Mouse (Mus musculus): ENCODE results near the gene Mad2l2. TPM values are rescaled to one million over a fixed set of nuclear protein-coding genes. Genes with fewer than 3 reads are reported as not detected.
"Not testable (repeated sequence)": the region's sequence is repeated elsewhere in the genome, so short reads cannot be mapped to it uniquely, and the experiment has no call there.

The Mad2l2 gene
- polyA plus RNA-seq, 1 experiment = 28.7 TPM

- DNase-seq (ENCODE audit: low spot score) = no peak
Measured at GRCm38 (mm10) chr4:148107621-148108291, 22.4 kb upstream of the Mad2l2 start.

GRCm38 (mm10) chr4:148108565-148109100 is 21.6 kb upstream of the Mad2l2 start:
- DNase-seq (ENCODE audit: low spot score) = no peak

DNA sequence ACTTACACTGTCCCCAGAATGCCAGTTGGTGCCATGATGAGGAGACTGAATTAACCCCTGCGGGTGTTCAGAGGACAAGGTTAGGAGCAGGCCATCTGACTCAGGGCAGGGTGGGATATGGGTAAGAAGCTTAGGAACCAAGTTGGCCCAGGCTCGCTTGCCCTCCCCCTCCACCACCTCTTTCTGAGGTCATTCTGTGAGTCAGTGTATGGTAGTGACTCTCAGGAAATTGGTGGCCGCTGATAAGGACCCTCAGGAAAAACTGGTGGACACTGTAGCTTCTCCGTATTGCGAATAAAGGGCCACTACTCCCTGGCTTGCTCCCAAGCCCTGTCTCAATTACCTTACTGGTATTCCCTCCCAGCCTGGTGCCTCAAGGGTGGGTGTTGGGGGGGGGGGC is 21.0 kb upstream of the Mad2l2 start:
- DNase-seq (ENCODE audit: low spot score) = no peak

- DNase-seq (ENCODE audit: low spot score) = no peak
Measured at GRCm38 (mm10) chr4:148112519-148112918, 17.7 kb upstream of the Mad2l2 start.

GRCm38 (mm10) chr4:148114758-148115391 is 15.3 kb upstream of the Mad2l2 start:
- DNase-seq (ENCODE audit: low spot score) = peak; percentile 71

- peak; percentile 33 for DNase-seq (ENCODE audit: low spot score)
Measured at GRCm38 (mm10) chr4:148115467-148115866, 14.7 kb upstream of the Mad2l2 start.

DNA sequence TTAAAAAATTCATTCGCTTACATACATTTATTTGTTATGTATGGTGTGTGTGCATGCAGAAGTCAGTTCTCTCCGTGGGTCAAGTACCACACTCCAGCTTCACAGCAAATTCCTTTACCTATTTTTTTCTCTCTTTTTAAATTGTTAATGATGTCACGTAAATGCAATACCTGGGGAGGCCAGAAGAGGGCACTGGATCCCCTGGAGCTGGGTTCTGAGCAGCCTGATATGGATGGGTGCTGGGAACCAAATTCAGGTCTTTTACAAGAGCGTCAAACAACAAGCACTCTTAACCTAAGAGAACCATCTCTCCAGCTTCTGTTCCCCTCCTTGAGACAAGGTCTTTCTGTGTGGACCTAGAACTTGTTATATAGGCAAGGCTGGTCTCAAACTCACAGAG is 13.5 kb upstream of the Mad2l2 start:
- DNase-seq (ENCODE audit: low spot score) = no peak

DNA sequence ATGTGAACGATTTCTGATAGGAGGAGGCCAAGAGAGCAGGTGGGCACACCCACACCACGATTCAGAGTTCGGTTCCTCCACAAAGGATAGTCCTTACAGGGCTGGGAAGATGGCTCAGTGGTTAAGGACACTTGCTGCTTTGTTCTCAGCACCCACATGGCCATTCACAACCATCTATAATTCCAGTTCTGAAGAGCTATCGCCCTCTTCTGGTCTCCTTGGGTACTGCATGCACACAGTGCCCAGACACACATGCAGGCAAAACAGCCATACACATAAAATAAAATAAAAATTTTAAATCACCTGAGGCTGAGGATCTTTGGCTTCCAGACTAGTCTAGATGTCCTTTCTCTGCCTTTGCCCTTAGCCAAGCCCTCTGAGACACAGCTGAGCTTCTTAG is 12.8 kb upstream of the Mad2l2 start:
- DNase-seq (ENCODE audit: low spot score) = no peak

DNA sequence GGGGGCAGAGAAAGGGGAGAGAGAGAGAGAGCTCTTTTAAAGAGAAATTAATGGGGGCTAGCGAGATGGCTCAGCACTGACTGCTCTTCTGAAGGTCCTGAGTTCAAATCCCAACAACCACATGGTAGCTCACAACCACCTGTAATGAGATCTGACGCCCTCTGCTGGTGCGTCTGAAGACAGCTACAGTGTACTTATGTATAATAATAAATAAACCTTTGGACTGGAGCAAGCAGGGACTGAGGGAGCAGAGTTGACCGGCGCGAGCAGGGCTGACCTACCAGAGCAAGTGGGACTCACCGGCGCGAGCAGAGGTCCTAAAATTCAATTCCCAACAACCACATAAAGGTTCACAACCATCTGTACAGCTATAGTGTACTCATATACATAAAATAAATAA is 10.6 kb upstream of the Mad2l2 start:
- DNase-seq (ENCODE audit: low spot score) = not testable (repeated sequence)

DNA sequence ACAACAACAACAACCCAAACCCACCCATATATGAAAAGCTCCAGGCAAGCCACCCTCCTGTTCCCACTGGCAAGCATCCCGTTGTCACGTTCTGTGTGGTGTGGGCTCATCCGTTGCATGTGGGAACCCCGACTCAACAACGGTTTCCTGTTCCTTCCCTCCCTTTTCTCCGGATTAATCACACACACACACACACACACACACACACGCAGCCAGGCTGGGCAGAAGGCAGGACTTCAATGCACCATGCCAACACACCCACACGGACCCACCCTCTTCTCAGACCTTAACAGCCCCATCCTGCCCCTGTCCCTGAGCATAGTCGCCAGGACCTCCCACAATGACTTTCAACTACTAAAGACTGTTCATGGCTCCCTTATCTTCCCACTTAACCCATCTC is 9.6 kb upstream of the Mad2l2 start:
- DNase-seq (ENCODE audit: low spot score) = no peak

DNA sequence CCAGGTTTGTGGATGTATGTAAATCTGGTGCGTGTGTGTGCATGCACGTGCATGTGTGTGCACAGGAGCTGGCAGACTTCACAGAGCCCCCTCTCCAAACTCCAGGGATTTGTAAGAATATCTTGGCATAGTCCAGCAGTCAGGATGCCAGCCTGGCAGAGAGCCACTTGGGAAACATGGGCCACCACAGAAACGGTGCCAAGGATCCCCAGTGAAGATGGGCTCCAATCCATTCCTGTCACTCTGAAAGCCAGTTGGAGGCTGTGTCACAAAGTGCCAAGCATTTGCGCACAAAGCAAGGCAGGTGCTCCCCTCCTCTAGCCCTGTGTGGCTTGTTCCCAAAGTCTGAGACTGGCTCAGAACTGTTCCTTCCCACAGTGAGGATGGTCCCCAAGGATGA is 8.8 kb upstream of the Mad2l2 start:
- DNase-seq (ENCODE audit: low spot score) = no peak

- no peak for DNase-seq (ENCODE audit: low spot score)
Measured at GRCm38 (mm10) chr4:148121982-148122693, 8.0 kb upstream of the Mad2l2 start.

- DNase-seq (ENCODE audit: low spot score) = no peak
Measured at GRCm38 (mm10) chr4:148122694-148123066, 7.5 kb upstream of the Mad2l2 start.

- no peak for DNase-seq (ENCODE audit: low spot score)
Measured at GRCm38 (mm10) chr4:148128241-148128640, 1.9 kb upstream of the Mad2l2 start.

- no peak for DNase-seq (ENCODE audit: low spot score)
Measured at GRCm38 (mm10) chr4:148128672-148129071, 1.5 kb upstream of the Mad2l2 start.

- DNase-seq (ENCODE audit: low spot score) = no peak
Measured at GRCm38 (mm10) chr4:148130561-148131413, 603 bp downstream of the Mad2l2 start, which contains the start of gene Draxin. TSS of gene Draxin (minus strand) at chr4:148130698.

GRCm38 (mm10) chr4:148131497-148132081 is 1.4 kb downstream of the Mad2l2 start:
- DNase-seq (ENCODE audit: low spot score) = no peak

- DNase-seq (ENCODE audit: low spot score) = no peak
Measured at GRCm38 (mm10) chr4:148134988-148135387, 4.8 kb downstream of the Mad2l2 start.

- DNase-seq (ENCODE audit: low spot score) = no peak
Measured at GRCm38 (mm10) chr4:148137503-148137902, 7.3 kb downstream of the Mad2l2 start.

GRCm38 (mm10) chr4:148139767-148140097 is 9.5 kb downstream of the Mad2l2 start:
- DNase-seq (ENCODE audit: low spot score) = no peak

Measured in urinary bladder, adult 2 months (tissue).